Mouse (Mus musculus) heart, postnatal 0 days (tissue): Measurements from ENCODE around the gene Rab13. TPM values are rescaled to one million over a fixed set of nuclear protein-coding genes. Genes with fewer than 3 reads are reported as not detected.

ENCODE experiments used
- ATAC-seq: fragments of 200-750 bp; cut with Nextera tagmentation; 2 replicates; pipeline ENCODE4 v1.8.0; 2017; ENCODE audit warnings: low read depth, moderate number of reproducible peaks, moderate library complexity; ENCODE audit not compliant: insufficient read depth
- DNase-seq: peaks from one replicate; pipeline ENCODE4 v3.0.0-alpha.2; 2016; ENCODE audit warnings: low spot score
- H3K27ac ChIP-seq: fragments of 300-500 bp; sonication (generic); 2 replicates; pipeline ENCODE4 v1.5.1; 2014; ENCODE audit warnings: low read depth, mild to moderate bottlenecking
- H3K27me3 ChIP-seq: fragments of 300-500 bp; sonication (generic); 2 replicates; pipeline ENCODE4 v1.6.1; 2014; ENCODE audit warnings: low read length, mixed read lengths; ENCODE audit not compliant: control insufficient read depth, insufficient read depth
- H3K36me3 ChIP-seq: fragments of 300-500 bp; sonication (generic); replicated peaks from 2 replicates; pipeline ENCODE4 v1.6.1; 2014; ENCODE audit warnings: low read length, mixed read lengths; ENCODE audit not compliant: control insufficient read depth, insufficient read depth
- H3K4me1 ChIP-seq: fragments of 300-500 bp; sonication (generic); 2 replicates; pipeline ENCODE4 v1.6.1; 2014; ENCODE audit warnings: antibody characterized with exemption; ENCODE audit not compliant: control insufficient read depth, insufficient read depth
- H3K4me2 ChIP-seq: fragments of 300-500 bp; sonication (generic); 2 replicates; pipeline ENCODE4 v1.6.1; 2014; ENCODE audit warnings: low read depth, mild to moderate bottlenecking, low read length, moderate library complexity
- H3K4me3 ChIP-seq: fragments of 300-500 bp; sonication (generic); 2 replicates; pipeline ENCODE4 v1.5.1; 2014; ENCODE audit warnings: low read depth, low read length
- H3K9ac ChIP-seq: fragments of 300-500 bp; sonication (generic); replicated peaks from 2 replicates; pipeline ENCODE4 v1.6.1; 2014; ENCODE audit warnings: low read depth, low read length, mixed read lengths
- H3K9me3 ChIP-seq: fragments of 300-500 bp; sonication (generic); replicated peaks from 2 replicates; pipeline ENCODE4 v1.6.1; 2016; ENCODE audit warnings: low read length; ENCODE audit not compliant: control insufficient read depth
- CTCF ChIP-seq: IDR thresholded peaks from 2 replicates; pipeline ENCODE4 v1.5.1; 2016; ENCODE audit warnings: antibody characterized with exemption, control low read depth, low read depth
- EP300 ChIP-seq: IDR thresholded peaks from 2 replicates; pipeline ENCODE4 v1.6.1; 2016; ENCODE audit warnings: antibody characterized with exemption, low read depth
- WGBS: fragments of 180-500 bp; shearing (Covaris S2); extraction: QIAGEN DNeasy Blood & Tissue Kit; methylation state at CpG from one replicate; pipeline ENCODE4 v1.1.7; 2014; 5-methylcytosine and 5-hydroxymethylcytosine counted together
- microRNA-seq: library from miRNA; unstranded; fragments of <30 nt; microRNA quantifications from one replicate; pipeline ENCODE4, GENCODE M21; 2016
- polyA plus RNA-seq: library from polyadenylated mRNA; unstranded; fragments of >200 nt; fragmentation: Nextera tagmentation; extraction: Ambion mirVana; gene quantifications from 2 replicates; pipeline ENCODE4 v1.2.1, GENCODE M21; 2015
- total RNA-seq: library from RNA; depleted of rRNA; stranded (reverse); fragments of >200 nt; gene quantifications from 2 replicates; pipeline ENCODE4 v1.2.3, GENCODE M21; 2014; ENCODE audit warnings: low replicate concordance; rRNA removed

The Rab13 gene
- total and polyA plus RNA-seq, 2 experiments from 2014 or later, result 13.7 to 18.2 TPM

DNA sequence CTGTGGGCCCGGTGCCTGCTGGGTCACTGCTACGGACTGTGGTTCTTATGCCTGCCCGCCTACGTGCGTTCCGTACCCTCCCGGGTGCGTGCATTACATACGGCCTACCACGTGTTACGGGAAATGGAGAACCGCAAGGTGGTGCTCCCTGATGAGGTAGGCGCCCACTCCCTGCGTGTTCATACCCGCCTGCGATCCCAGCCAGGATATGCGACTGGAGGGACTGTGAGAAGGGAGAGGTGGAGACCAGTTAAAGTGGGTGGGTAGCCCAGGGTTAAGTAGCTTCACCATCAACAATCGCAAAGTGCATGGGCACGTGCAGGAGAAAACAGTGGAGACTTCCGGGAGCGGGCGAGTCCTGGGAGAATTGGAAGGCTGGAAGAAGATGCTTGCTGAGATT lies 60.4 kb downstream of the Rab13 start:
- Histone ChIP-seq H3K36me3 (peaks cover 90% of the 10 kb centered on the region), H3K9ac (no peak overlapping the region), H3K4me3 (no peak overlapping the region), H3K4me1 (no peaks in the 10 kb centered on the region), H3K4me2 (no peak overlapping the region), H3K27me3 (no peaks in the 10 kb centered on the region), H3K27ac (no peak overlapping the region), H3K9me3 (no peaks in the 10 kb centered on the region)
- DNase-seq, result no peak
- ATAC-seq, result no peak
- TF ChIP-seq EP300 (no peak), CTCF (no peak)
- 92% methylated on average over 22 of the region's 22 CpGs for WGBS

- H3K4me2 ChIP-seq, result no peak overlapping the region
- ATAC-seq (no peak), DNase-seq (no peak)
- H3K9ac ChIP-seq, result no peak overlapping the region
- no peaks in the 10 kb centered on the region for H3K27me3 ChIP-seq
- TF ChIP-seq EP300, result no peak
- no peak for TF ChIP-seq CTCF
- H3K4me3 ChIP-seq, result no peak overlapping the region
- no peak overlapping the region for H3K27ac ChIP-seq
- H3K36me3 ChIP-seq, result peaks cover 97% of the 10 kb centered on the region
- H3K4me1 ChIP-seq, result no peaks in the 10 kb centered on the region
- WGBS, result 93% methylated on average over 11 of the region's 11 CpGs
- H3K9me3 ChIP-seq, result no peaks in the 10 kb centered on the region
Observed at GRCm38 (mm10) chr3:90275286-90275685, 61.8 kb downstream of the Rab13 start.

Small RNA genes lying within 50 kb of the gene (microRNA-seq; reads per million reads assigned to microRNA genes)
- gene Mir7012, result not detected

Other genes starting within 250 kb of the Rab13 start
- 37.9 and 45.0 TPM in 2 replicates for gene Hax1, start 214.9 kb upstream of the Rab13 start, total RNA-seq
- gene Hax1, start 214.9 kb upstream of the Rab13 start, polyA plus RNA-seq, result 64.2 and 70.3 TPM in 2 replicates
- 111 and 183 TPM in 2 replicates for gene 4933434E20Rik, start 162.1 kb upstream of the Rab13 start, total RNA-seq
- gene 4933434E20Rik, start 162.1 kb upstream of the Rab13 start, polyA plus RNA-seq, result 151 and 165 TPM in 2 replicates
- 64.2 and 69.7 TPM in 2 replicates for gene Ubap2l, start 161.1 kb upstream of the Rab13 start, total RNA-seq
- gene Ubap2l, start 161.1 kb upstream of the Rab13 start, polyA plus RNA-seq, result 88.9 and 92.0 TPM in 2 replicates
- 88.0 and 99.5 TPM in 2 replicates for gene Tpm3, start 141.0 kb upstream of the Rab13 start, total RNA-seq
- gene Tpm3, start 141.0 kb upstream of the Rab13 start, polyA plus RNA-seq, result 139 and 145 TPM in 2 replicates
- gene Nup210l, start 109.6 kb upstream of the Rab13 start, total RNA-seq, result 0.04 and 0.27 TPM in 2 replicates
- 0.04 TPM in 1 of 2 replicates, not detected in the other for gene Nup210l, start 109.6 kb upstream of the Rab13 start, polyA plus RNA-seq
- gene Rps27, start within 50 bp of the Rab13 start, total RNA-seq, result 3,347 and 4,005 TPM in 2 replicates
- 908 and 957 TPM in 2 replicates for gene Rps27, start within 50 bp of the Rab13 start, polyA plus RNA-seq
- 78.5 and 87.2 TPM in 2 replicates for gene Jtb, start 17.9 kb downstream of the Rab13 start, total RNA-seq
- gene Jtb, start 17.9 kb downstream of the Rab13 start, polyA plus RNA-seq, result 116 TPM in 2 replicates
- 2.4 TPM in 1 of 2 replicates, not detected in the other for gene Creb3l4, start 29.8 kb downstream of the Rab13 start, total RNA-seq
- gene Creb3l4, start 29.8 kb downstream of the Rab13 start, polyA plus RNA-seq, result 1.2 TPM in 2 replicates
- gene Slc39a1, start 34.5 kb downstream of the Rab13 start, total RNA-seq, result 157 and 158 TPM in 2 replicates
- gene Slc39a1, start 34.5 kb downstream of the Rab13 start, polyA plus RNA-seq, result 93.3 and 95.5 TPM in 2 replicates
- 11.6 and 17.8 TPM in 2 replicates for gene Crtc2, start 40.5 kb downstream of the Rab13 start, total RNA-seq
- gene Crtc2, start 40.5 kb downstream of the Rab13 start, polyA plus RNA-seq, result 6.3 and 7.2 TPM in 2 replicates
- 18.4 and 32.6 TPM in 2 replicates for gene Dennd4b, start 51.5 kb downstream of the Rab13 start, total RNA-seq
- 3.4 and 4.6 TPM in 2 replicates for gene Dennd4b, start 51.5 kb downstream of the Rab13 start, polyA plus RNA-seq
- gene Gatad2b, start 79.5 kb downstream of the Rab13 start, total RNA-seq, result 14.1 and 25.3 TPM in 2 replicates
- 5.8 and 6.4 TPM in 2 replicates for gene Gatad2b, start 79.5 kb downstream of the Rab13 start, polyA plus RNA-seq
- gene Slc27a3, start 176.2 kb downstream of the Rab13 start, total RNA-seq, result 3.3 and 6.2 TPM in 2 replicates
- 2.3 and 2.4 TPM in 2 replicates for gene Slc27a3, start 176.2 kb downstream of the Rab13 start, polyA plus RNA-seq
- 26.1 and 26.6 TPM in 2 replicates for gene Ints3, start 219.9 kb downstream of the Rab13 start, total RNA-seq
- gene Ints3, start 219.9 kb downstream of the Rab13 start, polyA plus RNA-seq, result 7.8 and 8.3 TPM in 2 replicates